ENCODE assay signal across 8 mouse cellular contexts in genomic region chr2:29964354-29965249, GRCm38 (mm10). TPM values are rescaled to one million over a fixed set of nuclear protein-coding genes. Genes with fewer than 3 reads are reported as not detected.
DNase-seq lines count a peak whose midpoint lies in the region; ATAC-seq and TF ChIP-seq lines count a peak whose summit lies in the region.

No protein-coding gene starts in this region.

- H3K27ac ChIP-seq in heart, postnatal 0 days (ENCODE audit: low read depth): peak overlapping the region; percentile 97

- no peak for TF ChIP-seq CTCF in heart, postnatal 0 days (IDR thresholded peaks at IDR 0.05; ENCODE audit: low read depth)
- TF ChIP-seq CTCF in lung, adult 2 months (IDR thresholded peaks at IDR 0.05; ENCODE audit: insufficient read depth, low read length): no peak

- peak overlapping the region; percentile 99 for H3K9ac ChIP-seq in heart, postnatal 0 days (replicated peaks; ENCODE audit: low read depth, low read length)

- peak overlapping the region; percentile 72 for H3K4me2 ChIP-seq in heart, postnatal 0 days (ENCODE audit: low read depth, low read length)

- no peaks in the 10 kb centered on the region for H3K9me3 ChIP-seq in heart, postnatal 0 days (replicated peaks; ENCODE audit: control insufficient read depth, low read length)

- peak overlapping the region; percentile 97 for H3K4me3 ChIP-seq in heart, postnatal 0 days (ENCODE audit: low read depth, low read length)
- peak overlapping the region; percentile 36 for H3K4me3 ChIP-seq in lung, adult 2 months (replicated peaks; ENCODE audit: extremely low read depth, low read depth, low read length)

- no peak; the same call in 1 of the 2 replicates for TF ChIP-seq POLR2A in lung, adult 2 months (IDR thresholded peaks at IDR 0.05; ENCODE audit: borderline replicate concordance, extremely low read depth, low read depth, low read length)

- no peak for ATAC-seq in heart, postnatal 0 days (ENCODE audit: insufficient read depth, low read depth)

- peak; percentile 40 to 66 for DNase-seq in adrenal gland, adult (ENCODE audit: inconsistent age in 2 of 2, low spot score in 1 of 2)
- no peak for DNase-seq in adrenal gland, adult 8-10 months
- DNase-seq in 416B (ENCODE audit: low read depth): peak; percentile 30
- DNase-seq in cerebellum, postnatal 36 days: peak; percentile 34 to 42
- DNase-seq in heart, postnatal 0 days (ENCODE audit: low spot score): peak; percentile 79
- peak; percentile 47 to 65 for DNase-seq in kidney, postnatal 4 days
- DNase-seq in lung, adult 2 months: peak; percentile 44
- peak; percentile 40 for DNase-seq in right cerebral cortex, postnatal 25 days

- no peaks in the 10 kb centered on the region for H3K27me3 ChIP-seq in heart, postnatal 0 days (ENCODE audit: control insufficient read depth, insufficient read depth, low read length)

- peaks cover 26% of the 10 kb centered on the region for H3K36me3 ChIP-seq in heart, postnatal 0 days (replicated peaks; ENCODE audit: control insufficient read depth, insufficient read depth, low read length)

- H3K4me1 ChIP-seq in heart, postnatal 0 days (ENCODE audit: control insufficient read depth, insufficient read depth): peaks cover 40% of the 10 kb centered on the region
- H3K4me1 ChIP-seq in lung, adult 2 months (ENCODE audit: control insufficient read depth, insufficient read depth, low read length): peaks cover 15% of the 10 kb centered on the region

- WGBS in heart, postnatal 0 days: 11% methylated on average over 10 of the region's 10 CpGs
- WGBS in lung, adult 2 months: 8% methylated on average over 10 of the region's 10 CpGs

- peak; percentile 32; the same call in 1 of the 2 replicates for TF ChIP-seq EP300 in heart, postnatal 0 days (IDR thresholded peaks at IDR 0.05; ENCODE audit: low read depth)

RNA-seq across cellular contexts. Expression of gene Sptan1, which starts 0.8 kb away (rescaled TPM):
- 100 to 1,000 TPM; 163 to 298 (median 244) TPM for total RNA-seq in adrenal gland, adult 8-10 months (2022)
- total RNA-seq in heart, postnatal 0 days (2014; rRNA removed; ENCODE audit: low replicate concordance): 245 and 266 TPM in 2 replicates
- polyA plus RNA-seq in heart, postnatal 0 days (2015; fragmentation: Nextera tagmentation; extraction: Ambion mirVana): 66.4 and 79.3 TPM in 2 replicates
- 299 and 313 TPM in 2 replicates for polyA plus RNA-seq in lung, adult 2 months (2012; rRNA removed)

RNA-seq across cellular contexts. Expression of gene Gle1, which starts 29.4 kb away (rescaled TPM):
- total RNA-seq in adrenal gland, adult 8-10 months (2022): 10 to 100 TPM; 34.7 to 56.4 (median 43.6) TPM
- 14.7 and 21.4 TPM in 2 replicates for total RNA-seq in heart, postnatal 0 days (2014; rRNA removed; ENCODE audit: low replicate concordance)
- polyA plus RNA-seq in heart, postnatal 0 days (2015; fragmentation: Nextera tagmentation; extraction: Ambion mirVana): 22.8 and 23.0 TPM in 2 replicates
- polyA plus RNA-seq in lung, adult 2 months (2012; rRNA removed): 20.4 and 27.1 TPM in 2 replicates
